Mouse (Mus musculus): ENCODE data around the gene H2-Eb2.

DNA sequence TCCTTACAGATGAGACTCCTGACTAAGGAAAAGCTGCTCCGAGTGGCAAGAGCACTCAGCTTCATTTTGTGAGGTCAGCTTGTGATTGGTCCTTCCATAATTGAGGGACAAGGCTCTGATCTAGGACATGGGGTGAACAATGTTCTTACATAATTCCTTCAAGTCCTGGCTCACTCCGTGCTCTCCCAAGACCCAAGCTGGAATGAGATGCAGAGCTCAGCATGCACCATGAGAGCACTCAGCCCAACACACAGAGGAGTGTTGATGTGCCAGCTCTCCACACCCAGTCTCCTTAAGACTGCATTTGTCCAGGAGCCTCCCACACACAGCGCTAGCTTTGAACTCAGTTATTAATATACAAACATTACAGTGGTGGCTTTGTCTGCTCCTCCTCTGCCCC, 59.2 kb downstream of the H2-Eb2 start:
- TF ChIP-seq CTCF (IDR thresholded peaks at IDR 0.05; ENCODE audit: borderline replicate concordance, control insufficient read depth, extremely low read depth, insufficient read depth, low read length, poor library complexity) = no peak
- TF ChIP-seq POLR2A (IDR thresholded peaks at IDR 0.05; ENCODE audit: control insufficient read depth, extremely low read depth, insufficient read depth, low read length, poor library complexity) = no peak
